Mouse (Mus musculus): ENCODE results near the gene Ms4a18. TPM values are rescaled to one million over a fixed set of nuclear protein-coding genes. Genes with fewer than 3 reads are reported as not detected.

Ms4a18 gene
- polyA plus RNA-seq, 1 experiment, result not detected

GRCm38 (mm10) chr19:10959085-10959977, 58.5 kb downstream of the Ms4a18 start:
- H3K36me3 ChIP-seq (ENCODE audit: control insufficient read depth, insufficient read depth, low read length, poor library complexity, severe bottlenecking), result no peaks in the 10 kb centered on the region
- no peaks in the 10 kb centered on the region for H3K9me3 ChIP-seq (replicated peaks; ENCODE audit: control insufficient read depth, insufficient read depth, low read length, poor library complexity, severe bottlenecking)
- H3K27me3 ChIP-seq (ENCODE audit: control insufficient read depth, insufficient read depth, low read length, poor library complexity, severe bottlenecking), result no peaks in the 10 kb centered on the region
- H3K4me1 ChIP-seq (ENCODE audit: control insufficient read depth, insufficient read depth, low read length), result no peaks in the 10 kb centered on the region
- no peak overlapping the region for H3K4me3 ChIP-seq (ENCODE audit: low read depth, low read length)
- TF ChIP-seq POLR2A (IDR thresholded peaks at IDR 0.05; ENCODE audit: insufficient read depth, low read length) (no peak), EP300 (IDR thresholded peaks at IDR 0.05; ENCODE audit: insufficient read depth, low read depth, low read length) (no peak), CTCF (IDR thresholded peaks at IDR 0.05; ENCODE audit: low read depth, low read length) (peak; percentile 38)
- H3K27ac ChIP-seq (ENCODE audit: insufficient read depth, low read length), result no peak overlapping the region
- no peak overlapping the region for H3K9ac ChIP-seq (ENCODE audit: low read depth, poor library complexity, severe bottlenecking)

GRCm38 (mm10) chr19:10952021-10952939, 65.6 kb downstream of the Ms4a18 start:
- TF ChIP-seq POLR2A (IDR thresholded peaks at IDR 0.05; ENCODE audit: insufficient read depth, low read length) (no peak), CTCF (IDR thresholded peaks at IDR 0.05; ENCODE audit: low read depth, low read length) (no peak), EP300 (IDR thresholded peaks at IDR 0.05; ENCODE audit: insufficient read depth, low read depth, low read length) (no peak)

GRCm38 (mm10) chr19:10949558-10949957, 68.3 kb downstream of the Ms4a18 start:
- TF ChIP-seq CTCF (IDR thresholded peaks at IDR 0.05; ENCODE audit: low read depth, low read length), result no peak
- no peak for TF ChIP-seq POLR2A (IDR thresholded peaks at IDR 0.05; ENCODE audit: insufficient read depth, low read length)
- TF ChIP-seq EP300 (IDR thresholded peaks at IDR 0.05; ENCODE audit: insufficient read depth, low read depth, low read length), result no peak
- no peak overlapping the region; the same call in 1 of the 2 replicates for H3K27ac ChIP-seq (ENCODE audit: insufficient read depth, low read length)
- H3K36me3 ChIP-seq (ENCODE audit: control insufficient read depth, insufficient read depth, low read length, poor library complexity, severe bottlenecking), result peaks cover 20% of the 10 kb centered on the region
- peak overlapping the region; percentile 47 for H3K9ac ChIP-seq (ENCODE audit: low read depth, poor library complexity, severe bottlenecking)
- no peaks in the 10 kb centered on the region for H3K27me3 ChIP-seq (ENCODE audit: control insufficient read depth, insufficient read depth, low read length, poor library complexity, severe bottlenecking)
- peak overlapping the region; percentile 29; the same call in 1 of the 2 replicates for H3K4me3 ChIP-seq (ENCODE audit: low read depth, low read length)
- no peaks in the 10 kb centered on the region for H3K9me3 ChIP-seq (replicated peaks; ENCODE audit: control insufficient read depth, insufficient read depth, low read length, poor library complexity, severe bottlenecking)
- no peaks in the 10 kb centered on the region for H3K4me1 ChIP-seq (ENCODE audit: control insufficient read depth, insufficient read depth, low read length)

More at GRCm38 (mm10) chr19:10952021-10952939, 65.6 kb downstream of the Ms4a18 start:
- Histone ChIP-seq H3K4me3 (ENCODE audit: low read depth, low read length) (no peak overlapping the region), H3K36me3 (ENCODE audit: control insufficient read depth, insufficient read depth, low read length, poor library complexity, severe bottlenecking) (no peaks in the 10 kb centered on the region; the same call in 1 of the 2 replicates), H3K27ac (ENCODE audit: insufficient read depth, low read length) (no peak overlapping the region), H3K27me3 (ENCODE audit: control insufficient read depth, insufficient read depth, low read length, poor library complexity, severe bottlenecking) (no peaks in the 10 kb centered on the region), H3K4me1 (ENCODE audit: control insufficient read depth, insufficient read depth, low read length) (no peaks in the 10 kb centered on the region), H3K9me3 (replicated peaks; ENCODE audit: control insufficient read depth, insufficient read depth, low read length, poor library complexity, severe bottlenecking) (no peaks in the 10 kb centered on the region), H3K9ac (ENCODE audit: low read depth, poor library complexity, severe bottlenecking) (no peak overlapping the region)

GRCm38 (mm10) chr19:10949112-10949511, 68.7 kb downstream of the Ms4a18 start, which contains the start of gene Ccdc86:
Gene Ccdc86 (minus strand): TSS chr19:10949266.
- Histone ChIP-seq H3K27me3 (ENCODE audit: control insufficient read depth, insufficient read depth, low read length, poor library complexity, severe bottlenecking) (no peaks in the 10 kb centered on the region), H3K9me3 (replicated peaks; ENCODE audit: control insufficient read depth, insufficient read depth, low read length, poor library complexity, severe bottlenecking) (no peaks in the 10 kb centered on the region), H3K9ac (ENCODE audit: low read depth, poor library complexity, severe bottlenecking) (peak within 1 kb of the TSS; percentile 97), H3K27ac (ENCODE audit: insufficient read depth, low read length) (no peak within 1 kb of the TSS; the same call in 1 of the 2 replicates), H3K4me1 (ENCODE audit: control insufficient read depth, insufficient read depth, low read length) (no peaks in the 10 kb centered on the region), H3K36me3 (ENCODE audit: control insufficient read depth, insufficient read depth, low read length, poor library complexity, severe bottlenecking) (peaks cover 25% of the 10 kb centered on the region), H3K4me3 (ENCODE audit: low read depth, low read length) (peak within 1 kb of the TSS; percentile 94)
- TF ChIP-seq EP300 (IDR thresholded peaks at IDR 0.05; ENCODE audit: insufficient read depth, low read depth, low read length) (no peak), POLR2A (IDR thresholded peaks at IDR 0.05; ENCODE audit: insufficient read depth, low read length) (peak; percentile 30)

- TF ChIP-seq CTCF (IDR thresholded peaks at IDR 0.05; ENCODE audit: low read depth, low read length) (no peak), EP300 (IDR thresholded peaks at IDR 0.05; ENCODE audit: insufficient read depth, low read depth, low read length) (no peak), POLR2A (IDR thresholded peaks at IDR 0.05; ENCODE audit: insufficient read depth, low read length) (no peak)
- H3K4me1 ChIP-seq (ENCODE audit: control insufficient read depth, insufficient read depth, low read length), result no peaks in the 10 kb centered on the region
- H3K4me3 ChIP-seq (ENCODE audit: low read depth, low read length), result peak overlapping the region; percentile 94
- H3K9me3 ChIP-seq (replicated peaks; ENCODE audit: control insufficient read depth, insufficient read depth, low read length, poor library complexity, severe bottlenecking), result no peaks in the 10 kb centered on the region
- H3K9ac ChIP-seq (ENCODE audit: low read depth, poor library complexity, severe bottlenecking), result peak overlapping the region; percentile 97
- H3K27ac ChIP-seq (ENCODE audit: insufficient read depth, low read length), result no peak overlapping the region
- H3K27me3 ChIP-seq (ENCODE audit: control insufficient read depth, insufficient read depth, low read length, poor library complexity, severe bottlenecking), result no peaks in the 10 kb centered on the region
- H3K36me3 ChIP-seq (ENCODE audit: control insufficient read depth, insufficient read depth, low read length, poor library complexity, severe bottlenecking), result peaks cover 31% of the 10 kb centered on the region
These were observed 69.4 kb downstream of the Ms4a18 start for GRCm38 (mm10) chr19:10948416-10948815.
